Mouse (Mus musculus): ENCODE results near the gene Lemd1. TPM values are rescaled to one million over a fixed set of nuclear protein-coding genes. Genes with fewer than 3 reads are reported as not detected.

The Lemd1 gene
- total RNA-seq, 2 experiments from 2014 or later, result 4.2 to 7.3 TPM

DNA sequence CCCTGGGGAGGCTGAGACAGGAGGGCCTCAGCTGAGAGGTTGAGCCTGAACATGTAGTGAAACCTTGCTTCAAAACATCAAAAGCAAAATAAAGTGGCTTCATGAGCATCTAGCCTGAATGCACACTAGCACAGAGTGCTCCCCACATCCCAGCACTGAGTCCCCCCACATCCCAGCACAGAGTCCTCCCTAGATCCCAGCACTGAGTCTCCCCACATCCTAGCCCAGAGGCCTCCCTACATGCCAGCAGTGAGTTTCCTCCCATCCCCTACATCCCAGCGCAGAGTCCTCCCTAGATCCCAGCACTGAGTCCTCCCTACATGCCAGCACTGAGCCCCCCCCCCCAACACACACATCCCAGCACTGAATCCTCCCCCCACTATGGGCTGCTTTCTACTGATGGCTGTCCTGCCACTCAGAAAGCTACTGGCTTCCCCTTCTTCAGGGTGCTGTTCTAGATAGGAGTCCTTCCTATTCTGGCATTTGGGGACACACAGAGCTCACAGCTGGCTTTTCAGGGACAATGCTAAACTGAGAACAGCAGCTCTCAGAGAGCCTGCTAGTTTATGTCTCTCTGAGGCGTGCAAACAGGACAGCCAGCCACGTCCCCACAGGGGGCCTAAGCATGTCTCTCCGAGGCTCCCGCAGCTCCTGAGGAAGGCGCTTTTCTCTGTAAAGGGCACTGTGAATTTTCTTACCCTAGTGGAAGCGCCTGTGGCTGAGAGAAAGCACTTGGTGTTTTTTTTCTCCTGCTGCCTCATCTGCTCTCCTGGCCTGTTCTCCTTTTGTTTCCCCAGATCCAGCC, 40.4 kb downstream of the Lemd1 start:
- no peak for DNase-seq (ENCODE audit: low spot score in 2 of 2)
- intact Hi-C loops (cut with DNase I), result no loop called here

DNA sequence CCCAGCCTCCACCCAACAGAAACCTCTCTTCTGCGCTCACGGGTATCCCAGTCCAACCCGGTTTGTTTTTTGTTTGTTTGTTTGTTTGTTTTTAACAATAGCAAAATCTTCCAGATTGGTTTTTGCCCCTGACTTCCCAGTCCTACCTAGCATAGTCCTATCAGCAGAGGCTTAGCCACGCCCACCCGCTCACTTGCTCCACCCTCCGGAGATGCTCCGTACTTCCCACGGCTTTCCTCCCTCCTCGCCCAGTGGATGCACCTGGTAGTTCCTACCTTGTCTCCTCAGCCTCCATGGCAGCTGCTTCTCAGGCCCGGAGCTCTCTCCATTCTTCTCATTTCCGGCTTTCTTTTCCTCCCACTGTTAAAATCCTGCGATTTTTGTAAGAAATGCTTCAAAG, 42.3 kb downstream of the Lemd1 start:
- intact Hi-C loops (cut with DNase I), result no loop called here
- DNase-seq (ENCODE audit: low spot score in 2 of 2), result no peak

DNA sequence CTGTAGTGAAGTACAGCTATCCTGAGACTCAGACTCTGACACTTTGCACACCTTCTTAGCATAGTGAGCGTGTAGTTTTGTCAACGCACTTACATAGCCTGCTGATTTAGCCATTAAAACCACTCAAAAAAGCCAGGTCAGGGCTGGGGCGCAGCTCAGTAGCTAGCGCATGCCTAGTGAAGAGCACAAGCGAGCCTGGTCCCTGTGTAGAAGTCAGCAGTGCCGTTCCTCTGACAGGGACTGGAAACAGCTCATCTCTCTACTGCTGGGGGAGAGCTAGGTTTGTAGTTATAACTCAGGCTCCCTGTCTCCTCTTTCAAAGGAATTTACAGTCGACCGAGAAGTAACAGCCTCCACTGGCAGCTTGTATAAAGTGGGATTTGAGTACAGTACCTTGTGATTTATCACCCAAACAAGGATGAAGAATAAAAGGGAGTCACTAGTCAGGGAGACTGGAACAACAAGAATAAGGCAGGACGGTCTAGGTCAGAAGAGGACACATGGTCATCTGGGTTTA, 43.6 kb downstream of the Lemd1 start:
- intact Hi-C loops (cut with DNase I), result loop anchor here (5.0 kb wide), 1 partner anchor 72 kb away; no protein-coding TSS in a partner anchor
- no peak for DNase-seq (ENCODE audit: low spot score in 2 of 2)

DNA sequence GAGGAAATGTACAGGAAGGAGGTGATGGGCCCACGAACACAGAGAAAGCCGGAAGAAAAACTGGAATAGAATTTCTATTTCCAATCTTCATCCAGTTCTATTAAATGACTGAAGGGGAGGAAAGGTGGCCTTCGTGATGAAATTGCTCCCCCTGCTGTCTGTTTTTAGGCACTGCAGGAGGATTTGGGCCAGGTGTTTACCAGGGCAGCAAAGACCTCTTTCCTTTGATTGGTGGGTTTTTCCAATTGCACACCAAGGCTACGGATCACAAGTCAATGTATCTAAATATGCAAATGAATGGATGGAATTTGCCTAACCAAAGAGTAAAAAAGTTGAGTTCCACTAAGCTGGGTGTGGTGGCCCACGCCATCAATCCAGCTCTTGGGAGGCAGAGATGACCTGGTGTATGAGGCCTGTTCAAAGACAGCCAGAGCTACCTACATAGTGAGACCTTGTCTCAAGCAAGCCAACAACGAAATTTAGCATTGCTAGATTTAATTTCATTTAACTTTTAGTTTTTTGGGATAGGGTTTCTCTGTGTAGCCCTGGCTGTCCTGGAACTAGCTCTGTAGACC, 46.4 kb downstream of the Lemd1 start:
- intact Hi-C loops (cut with DNase I), result loop anchor here (1.0 to 5.0 kb wide), 3 partner anchors 70 to 117 kb away; no protein-coding TSS in a partner anchor

DNA sequence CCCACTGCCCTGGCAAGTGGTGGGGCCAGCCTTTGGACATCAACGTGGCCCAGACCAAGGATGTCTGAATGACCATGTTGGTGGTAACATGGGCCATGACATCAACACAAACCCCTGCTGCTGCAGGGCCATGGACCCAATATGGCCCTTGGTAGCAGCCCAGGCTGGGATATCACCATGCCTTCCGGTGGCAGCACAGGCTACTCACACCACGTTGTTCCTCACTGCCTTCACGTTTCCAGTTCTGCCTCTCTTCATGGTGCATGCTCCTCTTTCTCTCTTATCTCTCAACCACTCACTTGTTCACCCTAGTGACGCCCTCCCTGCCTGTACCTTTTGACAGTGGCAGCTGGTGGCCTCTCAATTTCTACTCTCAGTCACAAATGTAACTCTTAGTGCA, 53.8 kb downstream of the Lemd1 start:
- intact Hi-C loops (cut with DNase I), result no loop called here
- no peak for DNase-seq (ENCODE audit: low spot score in 2 of 2)

More for the DNA sequence above, 46.4 kb downstream of the Lemd1 start:
- DNase-seq (ENCODE audit: low spot score in 2 of 2), result peak; percentile 60 to 69

DNA sequence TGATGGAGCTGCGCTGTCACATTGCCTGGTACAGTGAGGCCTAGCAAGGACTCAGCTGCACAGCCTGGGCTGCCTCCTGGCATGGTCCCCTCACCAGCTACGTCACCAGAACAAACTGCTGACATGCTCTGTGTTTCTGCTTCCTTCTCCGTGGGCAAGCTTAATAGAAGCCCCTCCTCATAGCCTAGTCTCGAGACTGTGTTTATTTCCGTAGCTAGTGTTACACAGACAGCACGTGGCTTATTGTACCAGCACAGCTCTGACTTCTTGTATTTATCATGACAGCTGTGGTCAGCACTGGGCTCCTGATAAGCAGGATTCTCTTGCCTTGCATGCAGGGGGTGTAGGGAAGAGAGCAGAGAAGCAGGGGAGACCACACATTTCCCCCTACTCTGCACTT, 54.9 kb downstream of the Lemd1 start:
- intact Hi-C loops (cut with DNase I), result no loop called here
- no peak for DNase-seq (ENCODE audit: low spot score in 2 of 2)

DNA sequence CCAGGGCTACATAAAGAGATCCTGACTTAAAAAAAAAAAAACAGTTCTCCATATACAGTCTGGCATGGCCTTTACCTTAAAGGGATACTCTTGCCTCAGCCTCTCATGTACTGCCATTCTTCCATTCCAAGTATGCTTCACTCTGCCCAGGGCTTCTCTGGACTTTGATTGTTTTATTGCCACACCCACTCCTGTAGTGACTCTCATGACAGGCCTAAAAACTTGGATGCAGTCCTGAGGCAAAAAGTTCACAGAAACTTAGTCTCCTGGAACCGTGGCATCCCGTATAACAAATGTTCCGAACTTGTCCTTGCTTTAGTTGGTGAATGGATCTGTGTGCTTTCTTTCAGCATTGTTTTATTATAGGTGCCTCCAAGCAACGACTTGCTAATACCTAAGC, 55.4 kb downstream of the Lemd1 start:
- intact Hi-C loops (cut with DNase I), result no loop called here
- DNase-seq (ENCODE audit: low spot score in 2 of 2), result no peak

DNA sequence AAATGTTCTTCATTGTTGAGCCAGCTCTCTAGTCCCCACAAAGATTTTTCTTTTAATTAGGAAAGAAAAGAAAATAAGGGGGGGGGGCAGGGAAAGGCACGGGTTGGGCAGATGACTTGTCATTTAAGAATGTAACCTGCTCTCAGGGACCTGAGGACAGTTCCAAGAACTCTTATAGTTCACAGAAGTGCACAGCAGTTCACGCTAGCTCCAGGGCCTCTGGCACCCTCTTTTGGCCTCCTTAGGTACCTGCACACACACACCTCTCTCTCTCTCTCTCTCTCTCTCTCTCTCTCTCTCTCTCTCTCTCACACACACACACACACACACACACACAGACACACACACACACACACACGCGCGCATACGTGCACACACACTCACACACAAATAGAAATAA, 63.2 kb downstream of the Lemd1 start:
- DNase-seq (ENCODE audit: low spot score in 2 of 2), result no peak
- intact Hi-C loops (cut with DNase I), result no loop called here

DNA sequence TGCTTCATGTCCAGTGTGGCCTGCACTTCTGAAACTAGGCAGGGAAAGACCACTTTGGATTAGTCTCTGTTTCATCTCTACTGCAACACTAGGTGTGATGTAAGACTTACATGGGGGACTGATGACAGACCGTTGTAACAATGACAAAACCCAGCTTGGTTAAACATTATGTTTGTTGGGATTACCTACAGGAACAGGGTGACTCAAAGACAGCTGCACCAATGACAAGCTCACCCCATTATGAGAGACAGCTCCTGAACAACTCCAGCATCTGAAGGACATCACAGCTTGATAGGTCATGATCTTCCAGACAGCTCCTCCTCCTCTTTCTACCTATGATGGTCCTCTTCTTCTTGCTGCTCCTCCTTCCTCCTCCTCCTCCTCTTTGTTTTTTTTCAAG, 69.1 kb downstream of the Lemd1 start:
- intact Hi-C loops (cut with DNase I), result no loop called here
- DNase-seq (ENCODE audit: low spot score in 2 of 2), result no peak

DNA sequence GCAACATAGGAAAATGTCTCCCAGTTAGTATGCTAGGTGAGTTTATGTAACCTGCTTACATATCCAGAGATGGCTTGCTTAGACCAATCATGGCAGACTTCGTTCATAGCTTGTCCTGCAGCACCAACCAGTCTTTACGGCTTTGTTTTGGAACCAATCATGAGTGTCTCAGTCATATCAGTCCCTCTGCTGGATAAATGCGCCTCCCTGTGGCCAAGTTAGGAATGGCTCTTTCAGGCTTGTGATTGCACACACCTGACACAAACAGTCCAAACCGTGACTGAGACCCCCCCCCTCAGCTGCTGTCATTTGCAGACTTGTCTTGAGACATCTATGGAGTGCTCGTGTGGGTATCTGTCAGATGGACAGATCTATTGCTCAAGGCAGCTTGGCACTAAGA, 69.8 kb downstream of the Lemd1 start:
- DNase-seq (ENCODE audit: low spot score in 2 of 2), result no peak
- intact Hi-C loops (cut with DNase I), result no loop called here

DNA sequence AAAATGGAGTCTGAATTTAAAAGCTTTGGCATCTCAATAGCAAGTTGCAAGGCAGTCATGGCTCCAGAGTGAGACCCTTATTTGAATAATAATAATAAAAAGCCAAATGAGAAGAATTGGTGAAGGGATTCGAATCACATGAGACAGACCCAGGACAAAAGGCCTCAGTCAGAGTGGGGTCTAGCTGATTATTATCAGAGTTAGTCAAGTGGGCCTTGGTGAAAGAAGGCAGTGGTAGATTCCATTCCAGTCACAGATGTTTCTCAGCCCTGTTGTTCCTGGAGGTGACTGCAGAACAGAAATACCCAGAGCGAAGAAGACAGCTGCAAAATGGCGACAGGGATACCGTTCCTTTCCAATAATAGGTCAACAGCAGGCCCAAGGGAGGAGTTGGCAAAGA, 72.4 kb downstream of the Lemd1 start:
- intact Hi-C loops (cut with DNase I), result no loop called here
- no peak for DNase-seq (ENCODE audit: low spot score in 2 of 2)

DNA sequence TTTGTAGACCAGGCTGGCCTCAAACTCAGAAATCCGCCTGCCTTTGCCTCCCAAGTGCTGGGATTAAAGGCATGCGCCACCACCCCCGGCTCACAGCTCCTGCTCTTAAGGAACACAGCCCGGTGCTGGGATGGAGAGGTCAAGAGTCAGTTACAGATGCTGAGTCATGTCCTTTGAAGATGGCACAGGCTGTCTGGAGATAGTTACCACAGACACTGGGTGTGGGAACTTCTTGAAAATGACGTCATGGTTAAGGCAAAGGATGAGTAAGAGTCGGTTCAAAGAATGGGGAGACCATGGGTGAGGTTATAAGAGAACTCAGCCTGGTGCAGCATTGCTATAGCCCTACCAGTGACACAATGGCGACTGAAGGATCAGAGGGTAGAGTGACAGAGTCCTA, 73.3 kb downstream of the Lemd1 start:
- intact Hi-C loops (cut with DNase I), result no loop called here
- DNase-seq (ENCODE audit: low spot score in 2 of 2), result no peak

DNA sequence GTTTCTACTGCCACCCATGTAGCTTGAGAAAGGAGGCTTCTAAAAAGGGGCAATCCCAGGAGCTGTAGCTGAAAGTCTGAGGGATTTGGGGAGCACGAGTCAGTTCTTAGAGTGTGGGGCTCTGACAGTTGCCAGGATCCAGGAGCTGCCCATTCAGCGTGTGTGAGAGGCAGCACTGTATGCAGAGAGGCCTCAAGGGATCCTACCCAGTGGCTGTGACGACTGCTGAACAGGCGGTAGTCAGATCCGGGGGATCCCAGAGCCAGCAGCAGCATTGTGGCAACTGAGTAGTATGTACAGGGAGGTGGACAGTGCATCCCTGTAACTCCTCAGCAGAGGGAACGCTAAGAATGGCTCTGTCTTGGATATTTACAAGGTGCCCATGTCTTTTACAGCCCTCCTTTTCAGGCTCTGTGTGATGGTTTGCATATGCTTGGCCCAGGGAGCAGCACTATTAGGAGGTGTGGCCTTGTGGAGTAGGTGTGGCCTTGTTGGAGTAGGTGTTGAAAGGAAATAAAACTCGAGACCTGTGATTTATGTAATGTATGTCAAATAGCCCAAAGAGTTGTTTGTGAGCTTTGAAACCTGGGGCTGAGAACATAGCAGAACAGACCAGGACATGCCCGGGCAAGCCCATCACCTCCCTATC, 74.1 kb downstream of the Lemd1 start:
- no peak for DNase-seq (ENCODE audit: low spot score in 2 of 2)
- intact Hi-C loops (cut with DNase I), result no loop called here

DNA sequence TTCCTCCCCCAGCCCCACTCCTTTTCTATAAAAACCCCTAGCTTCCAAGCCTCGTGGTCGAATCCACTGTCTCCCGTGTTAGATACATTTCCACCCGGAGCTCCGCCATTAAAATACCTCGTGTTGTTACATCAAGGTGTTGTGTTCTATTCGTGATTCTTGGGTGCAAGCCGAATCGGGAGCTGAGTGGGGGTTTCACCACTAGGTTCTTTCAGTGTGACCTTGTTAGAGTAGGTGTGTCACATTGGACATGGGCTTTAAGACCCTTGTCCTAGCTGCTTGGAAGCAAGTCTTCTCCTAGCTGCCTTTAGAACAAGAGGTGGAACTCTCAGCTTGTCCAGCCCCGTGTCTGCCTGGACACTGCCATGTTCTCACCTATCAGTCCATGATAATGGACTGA, 74.7 kb downstream of the Lemd1 start:
- DNase-seq (ENCODE audit: low spot score in 2 of 2), result no peak
- intact Hi-C loops (cut with DNase I), result no loop called here

DNA sequence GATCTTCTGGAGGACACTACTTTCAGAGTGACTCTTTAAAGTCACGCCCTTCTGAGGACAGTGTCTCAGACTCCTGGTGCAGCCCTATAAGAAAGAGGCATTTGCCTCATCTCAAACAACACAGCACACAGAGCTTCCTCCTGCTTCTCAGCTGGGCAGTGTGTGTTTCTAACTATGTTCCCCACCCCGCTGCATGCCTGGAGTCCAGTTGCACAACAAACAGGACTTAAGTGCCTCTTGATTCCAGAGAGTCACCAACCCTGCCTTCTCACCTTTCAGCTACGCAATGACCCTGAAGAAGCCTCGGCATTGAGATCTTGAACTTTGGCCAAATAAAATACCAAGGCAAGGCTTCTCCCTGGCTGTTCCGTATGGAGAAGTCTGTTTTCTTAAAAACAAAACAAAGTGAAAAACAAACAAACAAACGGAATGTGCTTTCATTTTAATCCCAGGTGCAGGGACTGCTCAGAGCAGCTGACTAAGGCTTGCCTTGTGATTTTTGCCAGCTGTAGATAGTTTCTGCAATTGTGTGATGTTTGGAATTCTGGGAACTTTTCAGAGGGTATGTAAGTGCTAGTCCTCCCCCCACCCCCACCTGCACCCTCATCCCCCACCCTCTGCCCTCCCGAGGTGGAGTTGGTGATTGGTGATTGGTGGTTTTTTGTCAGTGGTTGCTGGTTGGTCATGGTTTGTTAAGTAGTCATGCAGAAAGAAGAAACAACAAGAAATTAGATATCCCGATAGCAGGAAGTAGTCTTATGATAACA, 75.7 kb downstream of the Lemd1 start:
- no peak for DNase-seq (ENCODE audit: low spot score in 2 of 2)
- intact Hi-C loops (cut with DNase I), result no loop called here

DNA sequence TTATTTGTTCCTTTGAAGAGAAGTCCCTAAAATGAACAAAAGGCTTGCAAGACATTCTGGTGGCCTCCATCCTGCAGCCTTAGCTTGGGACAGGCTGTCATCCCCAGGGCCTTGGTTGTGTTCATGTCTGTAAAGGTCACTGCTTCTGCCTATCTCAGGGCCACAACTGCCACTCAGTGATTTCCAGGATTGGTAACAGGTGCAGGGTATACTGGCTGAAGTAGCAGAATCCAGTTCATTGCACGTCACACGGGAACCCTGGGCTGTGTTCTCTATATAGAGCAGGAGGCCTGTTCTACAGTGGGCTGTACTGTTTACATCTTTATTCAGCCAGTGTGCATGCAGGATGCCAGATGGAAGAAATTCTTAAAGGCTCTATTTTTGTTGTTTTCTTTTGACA, 76.7 kb downstream of the Lemd1 start:
- intact Hi-C loops (cut with DNase I), result no loop called here
- peak; percentile 42 to 47 for DNase-seq (ENCODE audit: low spot score in 2 of 2)

DNA sequence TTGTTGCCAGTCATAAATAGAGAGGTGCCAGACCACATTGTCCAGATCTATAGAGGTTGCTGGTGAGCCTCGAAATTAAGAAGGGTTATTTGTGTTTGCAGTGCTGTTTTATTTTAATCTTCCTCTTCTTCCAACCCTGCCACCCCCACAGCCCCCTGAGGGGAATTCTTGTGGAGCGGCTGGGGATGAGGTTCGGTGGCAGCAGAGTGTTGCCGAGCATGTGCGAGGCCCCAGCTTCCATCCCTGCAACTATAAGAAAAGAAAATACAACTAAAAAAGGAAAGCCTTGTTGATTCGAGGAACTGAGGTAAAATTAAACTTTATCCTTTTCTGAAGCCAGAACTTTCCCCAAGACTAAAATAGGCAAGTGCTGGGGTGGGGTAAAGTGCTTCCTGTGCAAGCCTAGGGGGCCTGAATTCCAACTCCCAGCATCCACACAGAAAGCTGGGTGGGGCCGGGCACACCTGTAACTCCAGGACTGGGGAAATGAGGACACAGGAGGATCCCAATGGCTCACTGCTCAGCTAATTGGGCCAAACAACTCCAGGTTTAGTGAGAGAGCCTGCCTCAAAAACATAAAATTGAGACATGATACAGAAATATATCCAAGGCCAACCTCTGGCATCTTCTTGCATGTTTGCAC, 77.3 kb downstream of the Lemd1 start:
- intact Hi-C loops (cut with DNase I), result no loop called here
- DNase-seq (ENCODE audit: low spot score in 2 of 2), result peak in 1 of 2 experiments; percentile 60

DNA sequence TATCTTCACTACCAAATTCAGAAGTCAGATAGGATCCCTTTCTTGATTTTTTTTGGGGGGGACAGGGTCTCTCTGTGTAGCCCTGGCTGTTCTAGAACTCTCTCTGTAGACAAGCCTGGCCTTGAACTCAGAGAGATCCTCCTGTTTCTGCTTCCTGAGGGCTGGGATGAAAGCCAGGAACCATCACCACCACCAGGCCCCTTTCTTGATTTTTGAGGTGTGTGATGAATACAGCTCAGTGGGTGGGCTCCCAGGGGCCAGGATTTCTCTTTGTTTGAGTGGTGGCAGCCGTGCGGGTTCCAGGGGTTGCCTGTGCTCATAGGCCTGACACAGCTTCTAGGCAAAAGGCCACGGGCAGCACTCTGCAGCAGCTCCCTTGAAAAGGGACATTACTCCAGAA, 80.0 kb downstream of the Lemd1 start:
- intact Hi-C loops (cut with DNase I), result no loop called here
- no peak for DNase-seq (ENCODE audit: low spot score in 2 of 2)

DNA sequence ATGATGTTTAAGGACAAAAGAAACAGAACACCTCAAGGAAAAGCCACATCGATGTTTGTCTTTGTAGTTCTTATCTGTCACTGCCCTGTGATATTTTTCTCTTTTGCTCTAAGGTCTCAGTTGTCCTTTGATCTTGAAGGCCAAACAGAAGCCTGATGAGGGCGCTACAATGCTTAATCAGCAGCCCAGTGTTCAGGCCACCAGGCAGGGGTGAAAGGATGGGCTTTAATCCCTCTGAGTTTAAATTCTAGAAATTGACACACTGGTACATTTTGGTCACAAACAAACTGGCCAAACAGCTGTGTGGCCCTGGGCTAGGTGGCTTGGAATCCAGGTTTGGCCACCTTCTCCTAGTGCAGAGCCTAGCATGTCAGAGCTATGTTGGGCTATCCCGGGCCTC, 85.5 kb downstream of the Lemd1 start:
- no peak for DNase-seq (ENCODE audit: low spot score in 2 of 2)
- intact Hi-C loops (cut with DNase I), result no loop called here

DNA sequence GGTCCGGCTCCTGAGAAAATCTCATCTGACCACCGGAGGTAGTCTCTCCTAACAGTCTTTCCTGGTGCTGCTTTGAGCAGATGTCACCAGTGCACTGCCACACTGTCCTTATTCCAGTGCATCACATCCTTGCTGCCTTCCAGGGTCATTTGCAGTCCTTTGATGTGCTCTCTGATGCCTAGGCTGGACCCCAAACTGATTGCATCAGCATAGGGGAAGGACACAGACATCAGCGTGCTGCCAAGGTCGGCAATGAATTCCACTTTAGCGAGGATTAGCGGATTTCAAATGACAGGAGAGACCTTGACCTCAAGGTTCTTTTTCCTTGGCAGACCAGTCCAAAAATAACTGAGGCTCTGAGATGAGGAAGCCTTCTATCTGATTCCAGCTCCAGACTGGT, 85.9 kb downstream of the Lemd1 start:
- no peak for DNase-seq (ENCODE audit: low spot score in 2 of 2)
- intact Hi-C loops (cut with DNase I), result no loop called here

All from left cerebral cortex, postnatal 25 days (tissue).